Mouse (Mus musculus): Measurements from ENCODE around the gene Egfem1.

DNA sequence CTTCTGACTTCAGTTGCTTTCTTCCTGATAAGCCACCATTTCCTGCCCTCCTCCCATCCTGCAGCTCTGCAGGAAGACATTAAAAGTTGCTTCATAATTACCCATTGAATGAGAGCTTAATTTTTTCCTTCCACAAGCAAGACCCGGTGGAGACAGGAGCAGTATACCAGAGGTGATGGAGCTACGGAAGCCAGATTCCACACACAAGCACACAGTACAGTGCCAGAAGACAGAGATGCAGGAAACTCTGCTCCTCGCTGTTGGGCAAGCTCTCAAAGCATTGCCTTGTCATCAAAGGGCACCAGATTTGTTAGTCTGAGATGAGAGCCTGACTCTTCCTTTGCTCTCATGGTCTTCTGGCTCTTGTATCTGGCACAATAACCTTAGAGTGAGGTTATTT is 364.3 kb downstream of the Egfem1 start:
- no peak for TF ChIP-seq EP300 (IDR thresholded peaks at IDR 0.05; ENCODE audit: low read depth)
- TF ChIP-seq CTCF (IDR thresholded peaks at IDR 0.05; ENCODE audit: low read depth) = no peak
